Mouse (Mus musculus): ENCODE measurements around the gene Zdhhc7. TPM values are rescaled to one million over a fixed set of nuclear protein-coding genes. Genes with fewer than 3 reads are reported as not detected.
A peak's percentile ranks its signal among the peaks of the same experiment; 100 is the strongest.

Zdhhc7 gene
- polyA plus RNA-seq, 1 experiment from 2014 or later = 30.4 TPM

DNA sequence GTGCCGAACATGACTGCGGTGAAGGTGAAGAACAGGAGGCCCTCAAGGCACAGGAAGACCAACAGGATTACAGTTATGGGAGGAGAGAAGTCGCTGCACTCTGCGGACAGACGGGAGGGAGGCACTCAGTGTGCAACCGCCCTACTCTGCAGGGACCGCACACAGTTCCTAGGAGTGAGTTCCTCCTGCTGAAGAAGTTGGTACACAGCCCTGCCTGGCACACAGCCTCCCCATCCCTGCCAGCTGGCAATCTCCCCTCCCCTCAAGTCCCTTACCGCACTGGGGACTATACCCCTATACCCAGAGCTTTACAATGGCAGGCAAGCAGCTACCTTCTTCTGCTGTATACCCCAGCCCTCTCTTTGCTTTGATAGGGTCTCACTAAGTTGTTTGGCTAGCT, 18.0 kb downstream of the Zdhhc7 start:
- 93% methylated on average over 8 of the region's 8 CpGs for WGBS
- H3K27me3 ChIP-seq = no peaks in the 10 kb centered on the region
- H3K9me3 ChIP-seq = no peaks in the 10 kb centered on the region
- no peak overlapping the region for H3K4me2 ChIP-seq
- H3K36me3 ChIP-seq (replicated peaks) = peaks cover 70% of the 10 kb centered on the region
- no peak for ATAC-seq (ENCODE audit: low FRiP score)
- no peaks in the 10 kb centered on the region for H3K4me1 ChIP-seq
- H3K9ac ChIP-seq = no peak overlapping the region
- H3K27ac ChIP-seq = no peak overlapping the region
- no peak overlapping the region for H3K4me3 ChIP-seq (replicated peaks)

DNA sequence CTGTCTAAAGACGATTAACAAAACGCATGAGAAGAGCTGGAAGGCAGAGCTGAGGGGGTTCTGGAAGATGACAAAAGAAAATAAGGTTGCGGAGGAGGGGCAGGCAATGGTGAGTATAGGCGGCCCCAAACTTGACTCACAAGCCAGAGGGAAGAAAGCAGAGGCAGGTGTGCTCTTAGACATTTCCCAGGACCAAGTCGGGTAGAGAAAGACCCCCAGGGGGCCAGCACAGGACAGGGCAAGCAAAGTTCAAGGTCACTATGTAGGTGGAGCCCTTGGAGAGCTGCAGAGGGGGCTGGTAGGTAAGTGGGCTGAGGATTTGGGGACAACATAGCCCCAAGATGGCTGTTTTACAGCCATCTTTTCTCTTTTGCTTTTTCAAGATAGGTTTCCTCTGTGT, 21.9 kb downstream of the Zdhhc7 start:
- H3K4me2 ChIP-seq = no peak overlapping the region
- H3K27me3 ChIP-seq = peaks cover 8% of the 10 kb centered on the region; the same call in 1 of the 2 replicates
- H3K4me1 ChIP-seq = no peaks in the 10 kb centered on the region
- no peak overlapping the region for H3K9ac ChIP-seq
- H3K4me3 ChIP-seq (replicated peaks) = no peak overlapping the region
- H3K9me3 ChIP-seq = no peaks in the 10 kb centered on the region
- no peak overlapping the region for H3K27ac ChIP-seq
- H3K36me3 ChIP-seq (replicated peaks) = peaks cover 34% of the 10 kb centered on the region
- no peak for ATAC-seq (ENCODE audit: low FRiP score)
- WGBS = 66% methylated on average over 5 of the region's 5 CpGs

DNA sequence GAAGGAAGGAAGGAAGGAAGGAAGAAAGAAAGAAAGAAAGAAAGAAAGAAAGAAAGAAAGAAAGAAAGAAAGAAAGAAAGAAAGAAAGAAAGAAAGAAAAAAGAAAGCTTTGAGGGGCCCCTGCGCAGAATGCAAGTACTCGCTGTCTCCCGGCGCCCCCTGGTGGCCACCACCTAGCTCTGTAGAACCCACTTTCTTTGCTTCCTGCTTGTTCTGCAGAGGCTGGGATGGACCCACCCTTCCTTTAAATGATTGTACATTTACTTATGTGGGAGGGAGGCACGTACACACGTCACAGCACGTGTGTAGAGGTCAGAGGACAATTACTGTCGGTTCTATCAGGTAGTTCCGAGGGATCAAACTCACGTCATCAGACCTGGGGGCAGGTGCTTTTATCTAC, 23.2 kb downstream of the Zdhhc7 start:
- 17% methylated on average over 10 of the region's 10 CpGs for WGBS

DNA sequence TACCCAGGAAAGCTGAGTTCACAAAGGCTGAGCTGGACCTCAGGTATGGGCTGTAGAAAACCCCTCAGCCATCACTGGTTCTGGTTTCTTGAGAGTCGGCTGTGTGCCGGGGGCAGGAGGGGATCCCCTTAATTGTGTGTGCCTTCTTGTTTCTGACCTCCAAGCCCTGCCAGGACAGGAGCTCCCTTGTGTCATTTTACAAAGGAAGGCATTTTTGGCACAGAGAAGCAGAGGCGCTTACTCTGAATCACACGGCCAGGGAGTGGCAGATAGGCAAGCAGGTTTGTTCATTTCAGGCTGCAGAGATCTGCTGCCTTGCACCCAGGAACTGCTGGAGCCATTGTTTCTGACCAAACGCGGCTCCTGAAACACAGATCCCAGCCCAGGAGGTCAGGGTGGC, 25.9 kb downstream of the Zdhhc7 start:
- Histone ChIP-seq H3K4me3 (replicated peaks) (no peak overlapping the region), H3K27ac (no peak overlapping the region), H3K36me3 (replicated peaks) (no peaks in the 10 kb centered on the region), H3K9me3 (no peaks in the 10 kb centered on the region), H3K9ac (no peak overlapping the region), H3K4me1 (no peaks in the 10 kb centered on the region), H3K27me3 (peaks cover 8% of the 10 kb centered on the region; the same call in 1 of the 2 replicates), H3K4me2 (no peak overlapping the region)
- ATAC-seq (ENCODE audit: low FRiP score) = no peak
- WGBS = 41% methylated on average over 6 of the region's 6 CpGs

More for the DNA sequence above, 23.2 kb downstream of the Zdhhc7 start:
- Histone ChIP-seq H3K9ac (no peak overlapping the region), H3K36me3 (replicated peaks) (peaks cover 25% of the 10 kb centered on the region), H3K27me3 (peaks cover 8% of the 10 kb centered on the region; the same call in 1 of the 2 replicates), H3K4me1 (no peaks in the 10 kb centered on the region), H3K9me3 (no peaks in the 10 kb centered on the region), H3K27ac (no peak overlapping the region), H3K4me3 (replicated peaks) (no peak overlapping the region), H3K4me2 (no peak overlapping the region)
- ATAC-seq (ENCODE audit: low FRiP score) = peak; percentile 63

DNA sequence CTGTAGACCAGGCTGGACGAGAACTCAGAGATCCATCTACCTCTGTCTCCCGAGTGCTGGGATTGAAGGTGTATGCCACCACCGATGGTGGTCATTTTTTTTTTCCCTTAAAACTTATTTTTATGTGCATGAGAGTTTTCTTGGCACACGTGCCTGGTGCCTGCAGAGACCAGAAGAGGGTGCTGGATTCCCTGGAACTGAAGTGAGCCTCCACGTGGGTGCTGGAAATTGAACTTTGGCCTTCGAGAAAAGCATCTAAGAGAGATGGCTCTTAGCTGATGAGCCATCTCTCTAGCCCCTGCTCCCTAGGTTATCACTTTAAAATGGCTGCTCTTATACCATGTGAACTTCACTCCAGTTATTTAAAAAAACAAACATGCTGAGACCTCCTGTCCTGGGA, 26.8 kb downstream of the Zdhhc7 start:
- 74% methylated on average over 6 of the region's 6 CpGs for WGBS
- H3K36me3 ChIP-seq (replicated peaks) = no peaks in the 10 kb centered on the region
- no peaks in the 10 kb centered on the region for H3K4me1 ChIP-seq
- no peak overlapping the region for H3K27ac ChIP-seq
- H3K27me3 ChIP-seq = peaks cover 8% of the 10 kb centered on the region; the same call in 1 of the 2 replicates
- H3K9ac ChIP-seq = no peak overlapping the region
- no peak overlapping the region for H3K4me2 ChIP-seq
- ATAC-seq (ENCODE audit: low FRiP score) = no peak
- H3K4me3 ChIP-seq (replicated peaks) = no peak overlapping the region
- no peaks in the 10 kb centered on the region for H3K9me3 ChIP-seq

DNA sequence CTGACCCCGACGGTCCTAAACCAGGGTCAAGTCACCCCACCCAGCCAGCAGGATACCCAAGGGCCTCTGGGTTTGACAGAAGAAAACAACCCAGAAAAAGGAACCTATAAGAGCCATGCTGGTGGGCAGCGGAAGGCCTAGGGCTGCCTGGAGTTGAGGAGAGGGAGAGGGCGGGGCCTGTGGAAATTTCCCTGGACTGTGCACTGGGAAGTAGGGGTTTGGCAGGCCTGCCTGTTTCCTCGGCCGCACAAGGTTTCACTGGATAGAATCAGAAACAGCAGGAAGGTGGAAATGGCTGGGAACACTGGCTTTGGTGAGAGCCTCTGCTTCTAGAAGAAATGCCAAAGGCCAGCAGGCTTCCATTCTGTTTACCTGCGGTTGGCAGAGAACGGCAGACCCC, 28.5 kb downstream of the Zdhhc7 start:
- Histone ChIP-seq H3K4me2 (no peak overlapping the region), H3K9me3 (no peaks in the 10 kb centered on the region), H3K9ac (no peak overlapping the region), H3K36me3 (replicated peaks) (no peaks in the 10 kb centered on the region), H3K27me3 (peaks cover 8% of the 10 kb centered on the region; the same call in 1 of the 2 replicates), H3K4me3 (replicated peaks) (no peak overlapping the region), H3K4me1 (peaks cover 3% of the 10 kb centered on the region; the same call in 1 of the 2 replicates), H3K27ac (no peak overlapping the region)
- WGBS = 86% methylated on average over 8 of the region's 8 CpGs
- ATAC-seq (ENCODE audit: low FRiP score) = no peak

DNA sequence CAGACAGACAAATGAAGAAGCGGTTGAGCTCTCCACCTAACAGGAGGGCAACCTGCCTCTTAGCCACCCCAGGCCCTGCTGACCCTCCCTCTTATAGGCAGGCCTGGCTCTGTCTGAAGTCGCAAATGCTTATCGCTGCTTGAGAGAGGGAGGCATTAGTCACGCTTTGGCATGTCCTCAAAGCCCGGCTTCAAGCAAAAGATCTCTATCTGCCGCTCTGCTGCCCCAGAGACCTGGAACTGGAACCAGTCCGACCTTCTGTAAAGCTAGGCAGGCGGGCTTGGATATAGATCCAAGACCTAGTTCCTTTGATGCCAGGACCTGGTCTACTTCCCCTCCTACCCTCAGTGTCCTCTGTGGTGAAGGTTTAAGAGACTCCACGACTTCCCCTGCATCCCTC, 29.0 kb downstream of the Zdhhc7 start:
- ATAC-seq (ENCODE audit: low FRiP score) = no peak
- WGBS = 80% methylated on average over 9 of the region's 9 CpGs
- no peaks in the 10 kb centered on the region for H3K9me3 ChIP-seq
- no peak overlapping the region for H3K9ac ChIP-seq
- no peak overlapping the region for H3K4me2 ChIP-seq
- H3K27me3 ChIP-seq = peaks cover 8% of the 10 kb centered on the region; the same call in 1 of the 2 replicates
- H3K4me3 ChIP-seq (replicated peaks) = no peak overlapping the region
- H3K27ac ChIP-seq = no peak overlapping the region
- H3K4me1 ChIP-seq = peaks cover 3% of the 10 kb centered on the region; the same call in 1 of the 2 replicates
- H3K36me3 ChIP-seq (replicated peaks) = no peaks in the 10 kb centered on the region

DNA sequence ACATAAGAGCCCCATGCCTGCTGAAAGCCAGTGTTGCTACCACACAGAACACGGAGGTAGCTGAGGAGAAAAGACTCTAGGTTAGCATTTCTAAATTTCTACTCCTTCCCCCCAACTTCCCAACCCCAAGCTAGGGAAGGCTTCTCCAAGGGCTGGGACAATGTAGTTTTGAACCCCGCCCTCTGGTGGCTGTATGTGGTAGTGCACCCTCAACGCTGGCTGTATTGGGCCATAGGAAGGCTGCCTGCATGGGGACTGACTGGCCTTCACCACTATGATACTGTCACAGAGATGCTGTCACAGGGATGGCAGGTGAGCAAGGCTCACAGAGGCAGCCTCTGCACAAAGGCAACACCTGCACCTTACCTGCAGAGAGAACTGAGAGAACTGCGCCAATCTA, 29.6 kb downstream of the Zdhhc7 start:
- Histone ChIP-seq H3K27me3 (peaks cover 8% of the 10 kb centered on the region; the same call in 1 of the 2 replicates), H3K4me3 (replicated peaks) (no peak overlapping the region), H3K36me3 (replicated peaks) (no peaks in the 10 kb centered on the region), H3K27ac (no peak overlapping the region), H3K4me1 (peaks cover 3% of the 10 kb centered on the region; the same call in 1 of the 2 replicates), H3K4me2 (no peak overlapping the region), H3K9me3 (no peaks in the 10 kb centered on the region), H3K9ac (no peak overlapping the region)
- 27% methylated on average over 4 of the region's 4 CpGs for WGBS
- ATAC-seq (ENCODE audit: low FRiP score) = peak; percentile 68; the same call in 1 of the 2 replicates

DNA sequence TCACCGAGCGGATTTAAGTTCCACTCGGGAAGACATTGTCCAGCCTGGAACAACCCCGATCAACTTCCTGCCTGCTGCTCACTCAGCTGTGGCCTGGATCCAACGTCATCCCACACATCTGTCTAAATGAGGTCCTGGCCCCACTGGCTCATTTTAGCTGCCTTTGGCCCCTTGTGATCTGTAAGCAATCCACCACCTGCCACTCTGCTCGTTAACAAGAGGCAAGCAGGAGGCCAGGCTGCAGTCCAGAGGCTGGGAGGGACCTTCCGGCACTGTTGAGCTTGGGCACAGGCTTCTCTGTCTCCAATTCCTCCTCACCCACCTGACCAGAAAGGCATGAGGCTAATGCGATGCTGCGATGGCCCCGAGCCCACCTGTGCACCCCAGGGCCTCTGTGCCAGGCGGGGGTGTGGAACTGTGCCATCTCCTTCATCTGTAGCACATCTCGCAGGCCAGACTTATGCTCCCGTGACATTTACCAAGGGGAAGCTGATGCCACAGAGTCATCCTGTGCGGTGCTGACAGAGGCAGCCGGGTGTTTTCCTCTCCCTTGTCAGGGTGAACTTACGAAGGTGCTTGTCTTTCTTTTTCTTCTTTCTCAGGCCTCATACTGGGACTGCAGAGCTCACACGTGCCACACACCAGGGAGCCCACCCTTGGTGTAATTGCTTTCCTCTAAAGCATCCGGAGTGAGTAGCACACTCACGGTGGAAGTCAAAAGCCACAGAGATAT, 33.2 kb downstream of the Zdhhc7 start:
- Histone ChIP-seq H3K9me3 (no peaks in the 10 kb centered on the region), H3K27me3 (no peaks in the 10 kb centered on the region), H3K4me2 (no peak overlapping the region), H3K9ac (no peak overlapping the region), H3K36me3 (replicated peaks) (no peaks in the 10 kb centered on the region), H3K4me1 (peaks cover 3% of the 10 kb centered on the region; the same call in 1 of the 2 replicates), H3K27ac (no peak overlapping the region), H3K4me3 (replicated peaks) (no peak overlapping the region)
- no peak for ATAC-seq (ENCODE audit: low FRiP score)
- WGBS = 64% methylated on average over 19 of the region's 19 CpGs

DNA sequence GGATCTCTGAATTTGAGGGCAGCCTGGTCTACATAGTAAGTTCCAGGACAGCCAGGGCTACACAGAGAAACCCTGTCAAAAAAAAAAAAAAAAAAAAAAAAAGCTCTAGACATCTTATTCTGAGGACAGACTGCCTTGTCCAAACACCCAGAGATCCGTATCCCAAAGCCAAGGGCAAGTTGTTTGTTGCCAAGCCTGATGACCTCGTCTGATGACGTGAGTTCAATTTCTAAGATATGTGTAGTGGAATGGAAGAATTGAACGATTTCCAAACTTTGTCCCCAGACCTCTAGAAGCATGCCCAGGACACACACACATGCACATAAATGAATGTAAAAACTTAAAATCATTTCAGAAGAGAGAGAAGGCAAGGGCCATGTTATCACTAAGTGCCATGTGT, 35.1 kb downstream of the Zdhhc7 start:
- WGBS = 91% methylated on average over 4 of the region's 4 CpGs

DNA sequence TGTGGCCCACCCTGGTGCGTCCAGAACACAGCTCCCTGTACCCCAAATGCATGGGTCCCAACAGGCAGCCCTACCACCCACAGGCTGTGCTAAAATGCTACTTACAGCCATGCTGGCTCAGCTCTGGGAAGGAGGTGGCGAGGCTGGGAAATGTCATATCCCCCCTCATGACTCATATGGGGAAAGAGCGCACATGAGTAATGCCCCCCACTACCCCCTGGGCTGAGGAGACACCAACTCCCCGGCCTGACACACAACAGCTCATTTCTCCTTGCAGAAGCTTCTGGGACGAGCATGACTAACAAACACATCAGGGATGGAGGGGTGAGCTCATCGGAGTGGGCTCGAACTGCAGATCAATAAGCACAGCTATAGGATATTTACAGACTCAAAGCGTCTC, 35.7 kb downstream of the Zdhhc7 start:
- H3K9ac ChIP-seq = no peak overlapping the region
- no peak overlapping the region for H3K4me2 ChIP-seq
- no peak overlapping the region for H3K27ac ChIP-seq
- peaks cover 3% of the 10 kb centered on the region; the same call in 1 of the 2 replicates for H3K4me1 ChIP-seq
- no peaks in the 10 kb centered on the region for H3K27me3 ChIP-seq
- no peaks in the 10 kb centered on the region for H3K36me3 ChIP-seq (replicated peaks)
- H3K9me3 ChIP-seq = no peaks in the 10 kb centered on the region
- WGBS = 90% methylated on average over 8 of the region's 8 CpGs
- ATAC-seq (ENCODE audit: low FRiP score) = no peak
- H3K4me3 ChIP-seq (replicated peaks) = no peak overlapping the region

More for the DNA sequence above, 35.1 kb downstream of the Zdhhc7 start:
- Histone ChIP-seq H3K27ac (no peak overlapping the region), H3K9ac (no peak overlapping the region), H3K4me3 (replicated peaks) (no peak overlapping the region), H3K36me3 (replicated peaks) (no peaks in the 10 kb centered on the region), H3K9me3 (no peaks in the 10 kb centered on the region), H3K27me3 (no peaks in the 10 kb centered on the region), H3K4me1 (peaks cover 3% of the 10 kb centered on the region; the same call in 1 of the 2 replicates), H3K4me2 (no peak overlapping the region)
- no peak for ATAC-seq (ENCODE audit: low FRiP score)

DNA sequence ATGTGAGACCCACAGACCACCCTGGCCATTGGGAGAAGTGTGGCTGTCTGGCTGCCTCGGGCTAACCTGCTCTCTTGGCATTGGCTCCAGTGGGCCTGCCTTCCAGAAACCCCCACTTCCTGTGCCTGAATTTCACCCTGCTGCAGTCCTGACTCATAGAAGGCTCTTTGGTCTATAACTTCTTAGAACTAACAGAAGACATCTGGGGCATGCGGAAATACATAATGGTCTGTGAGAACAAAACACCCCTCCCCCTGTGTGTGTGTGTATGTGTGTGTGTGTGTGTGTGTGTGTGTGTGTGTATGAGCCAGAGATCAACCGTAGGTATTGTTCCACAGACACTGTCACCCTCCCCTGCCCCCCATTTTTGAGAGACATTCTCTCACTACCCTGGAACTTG, 38.0 kb downstream of the Zdhhc7 start:
- no peak for ATAC-seq (ENCODE audit: low FRiP score)
- Histone ChIP-seq H3K9ac (no peak overlapping the region), H3K36me3 (replicated peaks) (no peaks in the 10 kb centered on the region), H3K4me2 (no peak overlapping the region), H3K27ac (no peak overlapping the region), H3K4me3 (replicated peaks) (no peak overlapping the region), H3K9me3 (no peaks in the 10 kb centered on the region), H3K27me3 (no peaks in the 10 kb centered on the region), H3K4me1 (peaks cover 3% of the 10 kb centered on the region; the same call in 1 of the 2 replicates)
- 78% methylated on average over 3 of the region's 3 CpGs for WGBS

DNA sequence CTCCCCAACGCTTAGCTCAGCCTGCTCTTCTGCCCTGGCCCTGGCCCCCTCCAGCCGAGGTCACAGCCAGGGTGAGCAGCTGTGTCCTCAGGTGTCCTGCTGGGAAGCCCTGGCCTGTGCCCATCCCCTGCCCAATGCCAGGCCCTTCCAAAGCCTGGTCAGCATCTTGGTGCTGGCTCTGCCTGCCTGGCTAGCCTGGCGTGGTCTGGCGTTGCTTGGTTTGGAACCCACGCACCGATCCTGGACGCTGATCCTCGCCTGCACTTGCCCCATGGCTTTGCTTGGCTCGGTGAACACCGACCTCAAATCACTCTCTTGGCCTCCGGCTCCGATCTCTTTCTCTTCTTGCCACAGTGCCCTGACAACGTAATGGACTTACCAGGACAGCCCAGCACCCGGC, 38.5 kb downstream of the Zdhhc7 start:
- H3K4me2 ChIP-seq = no peak overlapping the region
- H3K27me3 ChIP-seq = no peaks in the 10 kb centered on the region
- H3K9me3 ChIP-seq = no peaks in the 10 kb centered on the region
- H3K4me3 ChIP-seq (replicated peaks) = no peak overlapping the region
- H3K36me3 ChIP-seq (replicated peaks) = no peaks in the 10 kb centered on the region
- no peak overlapping the region for H3K27ac ChIP-seq
- H3K4me1 ChIP-seq = no peaks in the 10 kb centered on the region
- no peak for ATAC-seq (ENCODE audit: low FRiP score)
- 92% methylated on average over 14 of the region's 14 CpGs for WGBS
- no peak overlapping the region for H3K9ac ChIP-seq
